Mouse (Mus musculus) hindbrain, embryonic 10.5 days (tissue): ENCODE measurements around the gene Plcb4. TPM values are rescaled to one million over a fixed set of nuclear protein-coding genes. Genes with fewer than 3 reads are reported as not detected.

ENCODE experiments used
- DNase-seq: peaks from one replicate; pipeline ENCODE4 v3.0.0-alpha.2; 2017; ENCODE audit warnings: low spot score
- H3K27ac ChIP-seq: fragments of 300-500 bp; sonication (generic); 2 replicates; pipeline ENCODE4 v1.5.1; 2016; ENCODE audit warnings: mild to moderate bottlenecking, moderate library complexity
- H3K27me3 ChIP-seq: fragments of 300-500 bp; sonication (generic); 2 replicates; pipeline ENCODE4 v1.6.1; 2016; ENCODE audit warnings: mild to moderate bottlenecking; ENCODE audit not compliant: poor library complexity, insufficient read depth, severe bottlenecking
- H3K36me3 ChIP-seq: fragments of 300-500 bp; sonication (generic); 2 replicates; pipeline ENCODE4 v1.6.1; 2016; ENCODE audit warnings: mild to moderate bottlenecking, moderate library complexity
- H3K4me1 ChIP-seq: fragments of 300-500 bp; sonication (generic); replicated peaks from 2 replicates; pipeline ENCODE4 v1.6.1; 2016; ENCODE audit warnings: mild to moderate bottlenecking
- H3K4me3 ChIP-seq: fragments of 300-500 bp; sonication (generic); 2 replicates; pipeline ENCODE4 v1.5.1; 2016; ENCODE audit warnings: mild to moderate bottlenecking, moderate library complexity
- H3K9me3 ChIP-seq: fragments of 300-500 bp; sonication (generic); 2 replicates; pipeline ENCODE4 v1.6.1; 2016; ENCODE audit warnings: mild to moderate bottlenecking, moderate library complexity
- WGBS: fragments of 180-500 bp; shearing (Covaris S2); methylation state at CpG from one replicate; pipeline ENCODE4 v1.1.7; 2016; 5-methylcytosine and 5-hydroxymethylcytosine counted together
- polyA plus RNA-seq: library from polyadenylated mRNA; unstranded; fragments of >200 nt; fragmentation: Nextera tagmentation; extraction: Ambion mirVana; gene quantifications from 2 replicates; pipeline ENCODE4 v1.2.1, GENCODE M21; 2016

Plcb4 gene
- polyA plus RNA-seq, 1 experiment from 2014 or later: 15.6 TPM

DNA sequence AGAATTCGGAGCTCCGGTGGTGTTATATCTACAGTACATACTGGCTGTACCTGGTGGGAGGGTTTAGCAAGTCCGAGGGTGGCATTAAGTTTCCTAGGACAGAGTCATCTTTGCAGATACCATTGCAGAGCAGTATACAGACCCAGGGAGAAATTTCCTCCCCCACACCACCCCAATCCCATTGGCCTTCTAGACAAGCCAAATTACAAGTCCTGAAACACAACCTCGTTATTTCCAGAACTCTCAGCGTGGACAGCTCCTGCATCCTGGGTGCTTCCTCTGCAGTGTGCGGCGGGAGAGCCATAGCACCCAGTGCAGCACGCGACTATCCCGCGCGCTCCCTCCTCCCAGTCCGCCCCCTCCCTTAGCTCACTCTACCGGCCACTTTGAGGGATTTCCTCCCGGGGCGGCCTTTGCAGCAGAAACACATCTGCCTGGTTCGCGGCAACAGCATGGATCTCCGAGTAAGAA is 399.1 kb downstream of the Plcb4 start:
- peak; percentile 53 for DNase-seq
- 5% methylated on average over 19 of the region's 19 CpGs for WGBS
- Histone ChIP-seq H3K4me1 (peaks cover 23% of the 10 kb centered on the region), H3K27me3 (peaks cover 52% of the 10 kb centered on the region), H3K4me3 (peak overlapping the region; percentile 53), H3K36me3 (no peaks in the 10 kb centered on the region), H3K9me3 (no peaks in the 10 kb centered on the region), H3K27ac (peak overlapping the region; percentile 40; the same call in 1 of the 2 replicates)

DNA sequence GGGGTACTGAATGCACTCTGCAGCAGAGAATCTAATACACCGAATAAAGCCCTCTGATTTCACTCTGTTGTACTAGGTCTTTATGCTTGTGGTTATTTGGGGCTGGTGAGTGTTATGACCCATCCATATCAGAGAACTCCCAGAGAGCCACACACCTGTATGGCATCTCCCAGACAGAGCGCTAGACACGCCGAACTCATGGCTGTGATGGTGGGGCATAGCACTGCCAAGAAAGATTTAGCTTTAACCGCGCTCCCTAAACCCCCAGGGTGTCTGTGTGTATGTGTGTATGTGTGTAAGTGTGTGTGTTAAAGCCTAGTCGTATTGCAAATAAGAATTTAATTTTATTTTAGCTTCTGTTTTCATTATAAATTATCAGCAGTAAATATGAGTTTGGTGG is 399.6 kb downstream of the Plcb4 start:
- 4% methylated on average over 7 of the region's 7 CpGs for WGBS
- no peaks in the 10 kb centered on the region for H3K36me3 ChIP-seq
- peak overlapping the region; percentile 53 for H3K4me3 ChIP-seq
- H3K4me1 ChIP-seq: peaks cover 23% of the 10 kb centered on the region
- H3K9me3 ChIP-seq: no peaks in the 10 kb centered on the region
- H3K27me3 ChIP-seq: peaks cover 52% of the 10 kb centered on the region
- DNase-seq: no peak
- H3K27ac ChIP-seq: peak overlapping the region; percentile 76; the same call in 1 of the 2 replicates

DNA sequence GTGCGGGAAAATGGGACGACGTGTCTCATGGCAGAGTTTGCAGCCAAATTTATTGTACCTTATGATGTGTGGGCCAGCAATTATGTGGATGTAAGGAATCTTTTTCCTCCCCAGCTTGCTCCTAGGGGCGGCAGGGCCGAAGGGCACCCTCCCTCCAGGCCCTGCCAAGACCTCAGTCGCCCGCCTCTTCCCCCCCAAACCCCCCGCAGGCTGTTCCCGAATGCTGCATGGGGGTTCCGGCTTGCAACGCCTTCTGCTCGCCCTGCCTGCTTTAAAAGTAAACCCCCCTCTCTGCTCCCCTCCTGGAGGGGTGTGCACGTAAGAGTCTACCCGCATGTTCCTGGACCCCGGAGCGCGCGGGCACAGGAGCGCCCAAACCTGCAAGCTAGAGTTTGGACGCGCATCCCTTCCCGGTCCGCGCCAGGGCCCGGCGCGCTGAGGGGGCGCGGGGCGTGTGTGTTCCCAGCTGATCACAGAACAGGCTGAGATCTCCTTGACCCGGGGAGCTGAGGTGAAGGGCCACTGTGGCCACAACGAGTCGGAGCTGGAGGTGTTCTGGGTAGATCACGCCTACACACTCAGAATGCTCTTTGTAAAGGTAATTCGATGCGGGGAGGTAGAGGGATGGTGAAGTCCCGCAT is 400.3 kb downstream of the Plcb4 start:
- Histone ChIP-seq H3K4me1 (peaks cover 23% of the 10 kb centered on the region), H3K36me3 (no peaks in the 10 kb centered on the region), H3K27me3 (peaks cover 52% of the 10 kb centered on the region), H3K9me3 (no peaks in the 10 kb centered on the region), H3K4me3 (peak overlapping the region; percentile 53), H3K27ac (peak overlapping the region; percentile 76)
- peak; percentile 23 for DNase-seq
- 2% methylated on average over 37 of the region's 37 CpGs for WGBS
